Mouse (Mus musculus) lung, embryonic 14.5 days (tissue): ENCODE results near the gene Slc7a7. TPM values are rescaled to one million over a fixed set of nuclear protein-coding genes. Genes with fewer than 3 reads are reported as not detected.
"Not testable (repeated sequence)": the region's sequence is repeated elsewhere in the genome, so short reads cannot be mapped to it uniquely, and the experiment has no call there.

Experiments used
- ATAC-seq: fragments of 200-750 bp; cut with Nextera tagmentation; 2 replicates; pipeline ENCODE4 v1.8.0; 2017; ENCODE audit warnings: mild to moderate bottlenecking, moderate TSS enrichment, moderate library complexity; ENCODE audit not compliant: insufficient read depth
- DNase-seq: peaks from one replicate; pipeline ENCODE4 v3.0.0-alpha.2; 2015
- H3K27ac ChIP-seq: fragments of 300-500 bp; sonication (generic); 2 replicates; pipeline ENCODE4 v1.5.1; 2014; ENCODE audit warnings: low read depth, mild to moderate bottlenecking, moderate library complexity
- H3K27me3 ChIP-seq: fragments of 300-500 bp; sonication (generic); 2 replicates; pipeline ENCODE4 v1.6.1; 2014; ENCODE audit warnings: low read length, control low read depth; ENCODE audit not compliant: insufficient read depth
- H3K36me3 ChIP-seq: fragments of 300-500 bp; sonication (generic); 2 replicates; pipeline ENCODE4 v1.6.1; 2014; ENCODE audit warnings: control low read depth; ENCODE audit not compliant: insufficient read depth
- H3K4me1 ChIP-seq: fragments of 300-500 bp; sonication (generic); 2 replicates; pipeline ENCODE4 v1.6.1; 2014; ENCODE audit warnings: antibody characterized with exemption, control low read depth; ENCODE audit not compliant: insufficient read depth
- H3K4me2 ChIP-seq: fragments of 300-500 bp; sonication (generic); 2 replicates; pipeline ENCODE4 v1.6.1; 2014; ENCODE audit warnings: mild to moderate bottlenecking
- H3K4me3 ChIP-seq: fragments of 300-500 bp; sonication (generic); 2 replicates; pipeline ENCODE4 v1.5.1; 2014; ENCODE audit warnings: low read depth, low read length
- H3K9ac ChIP-seq: fragments of 300-500 bp; sonication (generic); 2 replicates; pipeline ENCODE4 v1.6.1; 2014
- H3K9me3 ChIP-seq: fragments of 300-500 bp; sonication (generic); 2 replicates; pipeline ENCODE4 v1.6.1; 2016; ENCODE audit warnings: low read depth, low read length, control low read depth
- CTCF ChIP-seq: IDR thresholded peaks from 2 replicates; pipeline ENCODE4 v1.5.1; 2016; ENCODE audit warnings: antibody characterized with exemption, low read depth
- WGBS: fragments of 180-500 bp; shearing (Covaris S2); extraction: QIAGEN DNeasy Blood & Tissue Kit; methylation state at CpG from one replicate; pipeline ENCODE4 v1.1.7; 2014; 5-methylcytosine and 5-hydroxymethylcytosine counted together
- polyA plus RNA-seq: library from polyadenylated mRNA; unstranded; fragments of >200 nt; fragmentation: Nextera tagmentation; extraction: Ambion mirVana; gene quantifications from 2 replicates; pipeline ENCODE4 v1.2.1, GENCODE M21; 2014

Gene Slc7a7
- polyA plus RNA-seq, 1 experiment from 2014 or later, result 7.4 TPM

- no peak overlapping the region for H3K27ac ChIP-seq
- no peak overlapping the region for H3K9ac ChIP-seq
- H3K4me1 ChIP-seq, result 0 out of 2 replicates have a peak, but pooled peaks cover 2% of the 10 kb centered on the region
- no peak for ATAC-seq
- no peak overlapping the region for H3K4me2 ChIP-seq
- no peak for TF ChIP-seq CTCF
- no peak for DNase-seq
- no peaks in the 10 kb centered on the region for H3K9me3 ChIP-seq
- WGBS, result 93% methylated on average over 8 of the region's 8 CpGs
- peaks cover 47% of the 10 kb centered on the region for H3K36me3 ChIP-seq
- H3K27me3 ChIP-seq, result no peaks in the 10 kb centered on the region
- no peak overlapping the region for H3K4me3 ChIP-seq
Measured at GRCm38 (mm10) chr14:54363156-54363555, 54.4 kb downstream of the Slc7a7 start.

- Histone ChIP-seq H3K4me2 (peak within 1 kb of the TSS; percentile 65), H3K4me1 (0 out of 2 replicates have a peak, but pooled peaks cover 2% of the 10 kb centered on the region), H3K4me3 (peak within 1 kb of the TSS; percentile 95), H3K9me3 (no peaks in the 10 kb centered on the region), H3K27me3 (no peaks in the 10 kb centered on the region), H3K36me3 (peaks cover 28% of the 10 kb centered on the region), H3K27ac (peak within 1 kb of the TSS; percentile 72), H3K9ac (peak within 1 kb of the TSS; percentile 93)
- ATAC-seq, result peak; percentile 93
- 0% methylated on average over 48 of the region's 48 CpGs for WGBS
- TF ChIP-seq CTCF, result peak; percentile 26
- peak; percentile 99 for DNase-seq
Measured at GRCm38 (mm10) chr14:54360577-54361340, 56.8 kb downstream of the Slc7a7 start, which contains the start of gene Oxa1l. TSS of gene Oxa1l (plus strand) at chr14:54360834.

GRCm38 (mm10) chr14:54354406-54354805 is 63.2 kb downstream of the Slc7a7 start:
- TF ChIP-seq CTCF, result peak; percentile 41
- Histone ChIP-seq H3K4me3 (no peak overlapping the region), H3K4me2 (no peak overlapping the region), H3K9ac (no peak overlapping the region), H3K36me3 (no peaks in the 10 kb centered on the region), H3K4me1 (no peaks in the 10 kb centered on the region), H3K27me3 (no peaks in the 10 kb centered on the region), H3K27ac (no peak overlapping the region), H3K9me3 (no peaks in the 10 kb centered on the region)
- DNase-seq (no peak), ATAC-seq (no peak)
- 43% methylated on average over 1 of the region's 1 CpGs for WGBS

GRCm38 (mm10) chr14:54352314-54352713 is 65.3 kb downstream of the Slc7a7 start:
- Histone ChIP-seq H3K27me3 (no peaks in the 10 kb centered on the region), H3K9ac (no peak overlapping the region), H3K4me2 (no peak overlapping the region), H3K9me3 (no peaks in the 10 kb centered on the region), H3K36me3 (no peaks in the 10 kb centered on the region), H3K4me1 (no peaks in the 10 kb centered on the region), H3K27ac (no peak overlapping the region), H3K4me3 (no peak overlapping the region)
- TF ChIP-seq CTCF, result no peak
- DNase-seq (no peak), ATAC-seq (no peak)
- 79% methylated on average over 8 of the region's 8 CpGs for WGBS

GRCm38 (mm10) chr14:54350773-54351541 is 66.6 kb downstream of the Slc7a7 start:
- H3K4me2 ChIP-seq, ATAC-seq, DNase-seq, H3K4me1 ChIP-seq, H3K4me3 ChIP-seq, H3K9me3 ChIP-seq, H3K27ac ChIP-seq, H3K36me3 ChIP-seq, H3K27me3 ChIP-seq, H3K9ac ChIP-seq: not testable (repeated sequence)
- WGBS, result 84% methylated on average over 16 of the region's 16 CpGs

GRCm38 (mm10) chr14:54341807-54342206 is 75.8 kb downstream of the Slc7a7 start:
- WGBS, result 42% methylated on average over 2 of the region's 2 CpGs
- H3K36me3 ChIP-seq, H3K4me2 ChIP-seq, H3K9ac ChIP-seq, H3K27me3 ChIP-seq, H3K9me3 ChIP-seq, H3K4me3 ChIP-seq, DNase-seq, H3K27ac ChIP-seq, H3K4me1 ChIP-seq, ATAC-seq: not testable (repeated sequence)

- Histone ChIP-seq H3K27ac (no peak overlapping the region), H3K4me3 (no peak overlapping the region), H3K4me1 (no peaks in the 10 kb centered on the region), H3K27me3 (no peaks in the 10 kb centered on the region), H3K4me2 (no peak overlapping the region), H3K36me3 (no peaks in the 10 kb centered on the region), H3K9ac (no peak overlapping the region), H3K9me3 (no peaks in the 10 kb centered on the region)
- 56% methylated on average over 7 of the region's 7 CpGs for WGBS
- ATAC-seq (no peak), DNase-seq (no peak)
- TF ChIP-seq CTCF, result no peak
Measured at GRCm38 (mm10) chr14:54340836-54341235, 76.7 kb downstream of the Slc7a7 start.
